10 mouse cellular contexts compared by ENCODE assay signal in genomic region chr17:65536156-65536555, GRCm38 (mm10). TPM values are rescaled to one million over a fixed set of nuclear protein-coding genes. Genes with fewer than 3 reads are reported as not detected.
DNase-seq lines count a peak whose midpoint lies in the region; ATAC-seq lines count a peak whose summit lies in the region.
"Had no signal": no experiment of that assay in that cellular context is flagged by ENCODE, and none has a peak within 500 bp of the region (broad histone marks: within the 10 kb centered on the region; RNA-seq: fewer than 3 reads in every experiment).

No protein-coding gene starts in this region.

- no peak overlapping the region for H3K27ac ChIP-seq in kidney, embryonic 16.5 days (ENCODE audit: low read length)
- H3K27ac ChIP-seq in embryonic facial prominence, embryonic 10.5 days (replicated peaks), result no peak overlapping the region
- no peak overlapping the region for H3K27ac ChIP-seq in midbrain, embryonic 14.5 days (replicated peaks; ENCODE audit: low read depth, low read length)
- H3K27ac ChIP-seq: embryonic facial prominence, embryonic 12.5 days; limb, embryonic 15.5 days had no signal

- H3K9me3 ChIP-seq in kidney, embryonic 16.5 days (ENCODE audit: low read length), result no peaks in the 10 kb centered on the region
- no peaks in the 10 kb centered on the region for H3K9me3 ChIP-seq in embryonic facial prominence, embryonic 10.5 days
- no peaks in the 10 kb centered on the region for H3K9me3 ChIP-seq in midbrain, embryonic 14.5 days (ENCODE audit: control insufficient read depth, low read length)
- H3K9me3 ChIP-seq: embryonic facial prominence, embryonic 12.5 days; limb, embryonic 15.5 days had no signal

- no peak overlapping the region for H3K4me2 ChIP-seq in kidney, embryonic 16.5 days (replicated peaks; ENCODE audit: low read depth, low read length)
- no peak overlapping the region for H3K4me2 ChIP-seq in midbrain, embryonic 14.5 days (ENCODE audit: low read length)
- H3K4me2 ChIP-seq: embryonic facial prominence, embryonic 12.5 days; limb, embryonic 15.5 days had no signal

- no peaks in the 10 kb centered on the region for H3K4me1 ChIP-seq in kidney, embryonic 16.5 days (ENCODE audit: insufficient read depth, low read length)
- 0 out of 2 replicates have a peak, but pooled peaks cover 5% of the 10 kb centered on the region for H3K4me1 ChIP-seq in embryonic facial prominence, embryonic 10.5 days
- no peaks in the 10 kb centered on the region for H3K4me1 ChIP-seq in midbrain, embryonic 14.5 days (ENCODE audit: control insufficient read depth, insufficient read depth, low read length)
- H3K4me1 ChIP-seq: embryonic facial prominence, embryonic 12.5 days had no signal

- peaks cover 7% of the 10 kb centered on the region; the same call in 1 of the 2 replicates for H3K27me3 ChIP-seq in kidney, embryonic 16.5 days (ENCODE audit: insufficient read depth, low read length)
- H3K27me3 ChIP-seq in embryonic facial prominence, embryonic 10.5 days (replicated peaks; ENCODE audit: low read depth, poor library complexity, severe bottlenecking), result peaks cover 11% of the 10 kb centered on the region; the same call in 1 of the 2 replicates
- no peaks in the 10 kb centered on the region for H3K27me3 ChIP-seq in midbrain, embryonic 14.5 days (ENCODE audit: control insufficient read depth, insufficient read depth, low read length)
- H3K27me3 ChIP-seq: embryonic facial prominence, embryonic 12.5 days; limb, embryonic 15.5 days had no signal

- no peaks in the 10 kb centered on the region for H3K36me3 ChIP-seq in kidney, embryonic 16.5 days (ENCODE audit: insufficient read depth, low read length)
- H3K36me3 ChIP-seq in embryonic facial prominence, embryonic 10.5 days (replicated peaks), result no peaks in the 10 kb centered on the region
- H3K36me3 ChIP-seq in midbrain, embryonic 14.5 days (ENCODE audit: control insufficient read depth, insufficient read depth, low read length), result no peaks in the 10 kb centered on the region
- H3K36me3 ChIP-seq: embryonic facial prominence, embryonic 12.5 days; limb, embryonic 15.5 days had no signal

- WGBS in kidney, embryonic 16.5 days, result 26% methylated on average over 3 of the region's 3 CpGs
- WGBS in embryonic facial prominence, embryonic 10.5 days, result 21% methylated on average over 3 of the region's 3 CpGs
- 34% methylated on average over 3 of the region's 3 CpGs for WGBS in midbrain, embryonic 14.5 days

- no peak overlapping the region for H3K9ac ChIP-seq in kidney, embryonic 16.5 days (replicated peaks; ENCODE audit: low read length)
- H3K9ac ChIP-seq in midbrain, embryonic 14.5 days (replicated peaks; ENCODE audit: low read length), result no peak overlapping the region
- H3K9ac ChIP-seq: embryonic facial prominence, embryonic 12.5 days; limb, embryonic 15.5 days had no signal

- no peak for ATAC-seq in kidney, embryonic 16.5 days (ENCODE audit: low FRiP score, low TSS enrichment)
- no peak for ATAC-seq in midbrain, embryonic 14.5 days (ENCODE audit: low FRiP score, low TSS enrichment)

- H3K4me3 ChIP-seq in kidney, embryonic 16.5 days (ENCODE audit: low read length), result no peak overlapping the region
- no peak overlapping the region for H3K4me3 ChIP-seq in embryonic facial prominence, embryonic 10.5 days
- H3K4me3 ChIP-seq in midbrain, embryonic 14.5 days (replicated peaks; ENCODE audit: low read depth, low read length), result no peak overlapping the region
- H3K4me3 ChIP-seq: embryonic facial prominence, embryonic 12.5 days; limb, embryonic 15.5 days had no signal

- DNase-seq in kidney, adult 18-20 months, result peak; percentile 54
- peak; percentile 61 for DNase-seq in CD4-positive, CD25-positive, alpha-beta regulatory T cell, adult 2 months (ENCODE audit: low read depth, low spot score)
- peak; percentile 70 for DNase-seq in adrenal gland, postnatal 14 days
- DNase-seq in embryonic facial prominence, embryonic 10.5 days (ENCODE audit: low spot score), result peak; percentile 45
- DNase-seq in kidney, postnatal 25 days, result peak; percentile 51 to 61
- peak; percentile 78 for DNase-seq in midbrain, embryonic 14.5 days
- no peak for DNase-seq in Muller cell, postnatal 12 days (ENCODE audit: inconsistent ontology term)

RNA-seq across cellular contexts. Expression of gene Tmem232, which starts 4.4 kb away (rescaled TPM):
- polyA plus RNA-seq in kidney, embryonic 16.5 days (2015; fragmentation: Nextera tagmentation; extraction: Ambion mirVana), result 0.07 TPM in 1 of 2 replicates, not detected in the other
- total RNA-seq in adrenal gland, postnatal 14 days (2021), result not detected in 2 replicates
- not detected in 2 replicates for polyA plus RNA-seq in embryonic facial prominence, embryonic 10.5 days (2016; fragmentation: Nextera tagmentation; extraction: Ambion mirVana)
- 0.20 TPM in 1 of 2 replicates, not detected in the other for polyA plus RNA-seq in midbrain, embryonic 14.5 days (2014; fragmentation: Nextera tagmentation; extraction: Ambion mirVana)
